Mouse (Mus musculus): ENCODE measurements at regions not wholly inside any gene's neighbourhood (a gene's known extent, or its start where the extent isn't known, plus 50 kb on each side); places are given as distances from the start of the nearest gene placed in this dataset.
"Not testable (repeated sequence)": the region's sequence is repeated elsewhere in the genome, so short reads cannot be mapped to it uniquely, and the experiment has no call there.

DNA sequence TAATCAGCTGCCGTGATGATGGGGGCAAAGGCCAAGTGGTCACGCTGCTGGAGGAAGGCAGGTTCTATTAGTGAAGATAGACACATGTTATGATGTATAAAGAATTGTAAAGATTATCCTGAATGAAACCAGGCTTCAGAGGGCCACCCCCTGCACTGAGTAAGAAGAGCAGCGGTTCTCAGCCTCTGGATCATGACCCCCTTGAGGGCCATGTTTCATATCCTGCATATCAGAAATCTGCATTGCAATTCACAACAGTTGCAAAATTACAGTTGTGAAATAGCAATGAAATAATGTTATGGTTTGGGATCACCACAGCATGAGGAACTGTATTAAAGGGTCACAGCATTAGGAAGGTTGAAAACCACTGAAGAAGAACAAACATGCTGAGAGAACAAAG, 162.5 kb upstream of the Zranb2 start:
- no peak for DNase-seq (ENCODE audit: low spot score)

DNA sequence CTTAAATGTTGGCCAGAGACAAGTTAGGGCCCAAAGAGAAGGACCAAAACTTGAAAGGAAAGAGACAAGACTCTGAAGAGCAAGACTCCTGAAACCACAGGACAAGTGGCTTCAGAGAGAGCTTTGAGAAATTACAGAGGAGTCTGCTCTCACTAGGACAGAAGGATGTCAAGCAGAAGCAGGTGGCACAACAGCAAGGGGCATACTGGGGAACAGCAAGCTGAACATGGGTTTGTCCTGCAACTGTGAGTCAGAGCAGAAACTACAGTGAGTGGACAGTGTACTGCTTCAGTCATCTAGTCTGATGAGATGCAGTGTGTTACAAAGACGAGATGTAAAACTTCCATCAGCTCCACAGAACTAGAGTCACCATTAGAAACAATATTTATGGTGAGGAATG, 160.6 kb upstream of the Zranb2 start:
- DNase-seq (ENCODE audit: low spot score) = no peak

DNA sequence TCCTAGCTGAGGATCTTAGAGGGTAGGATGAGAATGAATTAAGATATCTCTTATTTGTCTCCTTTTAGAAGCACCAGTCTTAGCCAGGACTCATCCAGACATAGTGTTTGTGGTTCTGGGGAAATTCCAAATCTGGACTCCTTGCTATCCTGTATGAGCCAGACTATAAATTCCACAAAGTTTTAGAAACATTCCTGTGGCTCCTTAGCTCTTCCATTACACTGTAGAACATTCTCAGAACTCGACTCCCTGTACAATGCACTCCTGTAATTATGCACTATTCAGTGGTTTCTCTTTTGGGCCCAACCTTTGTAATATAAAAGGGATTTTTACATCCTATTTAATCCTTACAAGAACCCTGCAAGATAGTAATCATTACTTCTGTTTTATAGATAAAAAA, 159.8 kb upstream of the Zranb2 start:
- DNase-seq (ENCODE audit: low spot score) = no peak

DNA sequence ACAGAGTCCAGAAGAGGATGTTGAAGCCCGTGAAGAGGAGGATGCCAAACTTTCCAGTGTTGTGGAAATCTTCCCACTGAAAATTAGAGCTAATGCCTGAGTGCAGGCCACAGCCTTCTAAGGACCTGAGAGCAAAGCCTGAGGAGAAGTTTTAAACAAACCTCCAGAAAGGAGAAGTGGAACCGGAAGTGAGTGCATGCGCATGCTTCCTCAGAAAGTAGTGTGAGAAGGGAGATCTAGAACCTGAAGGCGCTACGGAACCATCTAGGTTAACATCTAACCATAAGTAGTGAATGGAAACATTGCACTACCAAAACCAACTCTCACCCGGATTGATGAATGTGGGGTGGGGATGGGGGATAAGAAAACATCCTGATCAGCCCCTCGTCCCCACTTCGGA, 156.4 kb upstream of the Zranb2 start:
- no peak for DNase-seq (ENCODE audit: low spot score)

DNA sequence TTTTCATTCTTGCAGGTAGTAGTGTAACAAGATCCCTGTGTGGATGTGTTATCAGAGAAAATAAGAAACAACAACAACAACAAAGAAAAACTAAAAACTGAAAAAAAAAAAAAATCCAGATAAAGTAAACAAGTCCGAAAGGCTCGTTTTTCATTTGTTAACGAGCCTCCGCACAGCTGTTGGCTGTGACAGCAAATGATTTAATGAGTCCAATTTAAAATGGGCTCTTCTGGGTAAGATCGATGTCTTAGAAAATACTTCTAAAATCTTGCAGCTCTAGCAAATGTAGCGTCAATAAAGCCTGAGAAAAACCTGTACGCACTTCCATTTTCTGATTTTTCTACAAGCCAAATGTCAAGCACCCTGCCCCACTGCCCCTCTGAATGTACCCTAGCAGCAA, 155.8 kb upstream of the Zranb2 start:
- no peak for DNase-seq (ENCODE audit: low spot score)

DNA sequence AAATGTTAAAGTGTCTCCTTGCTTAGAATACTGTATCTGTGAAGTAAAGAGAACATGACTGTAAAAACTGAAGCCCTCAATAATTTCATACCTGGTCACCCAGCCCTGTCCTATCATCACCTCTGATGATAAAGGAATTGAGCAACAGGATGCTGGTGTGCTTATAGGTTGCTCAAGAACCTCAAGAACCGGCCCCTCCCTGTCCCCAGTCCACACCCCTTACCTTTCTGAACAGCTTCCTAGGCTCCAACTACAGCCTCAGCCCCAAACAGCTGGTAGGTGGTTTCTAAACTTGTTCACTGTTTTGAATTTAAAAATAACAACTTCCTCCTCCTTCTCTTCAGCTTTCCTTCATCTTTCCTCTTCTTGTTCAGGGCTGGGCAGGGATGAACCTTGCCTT, 142.1 kb upstream of the Zranb2 start:
- no peak for DNase-seq (ENCODE audit: low spot score)

DNA sequence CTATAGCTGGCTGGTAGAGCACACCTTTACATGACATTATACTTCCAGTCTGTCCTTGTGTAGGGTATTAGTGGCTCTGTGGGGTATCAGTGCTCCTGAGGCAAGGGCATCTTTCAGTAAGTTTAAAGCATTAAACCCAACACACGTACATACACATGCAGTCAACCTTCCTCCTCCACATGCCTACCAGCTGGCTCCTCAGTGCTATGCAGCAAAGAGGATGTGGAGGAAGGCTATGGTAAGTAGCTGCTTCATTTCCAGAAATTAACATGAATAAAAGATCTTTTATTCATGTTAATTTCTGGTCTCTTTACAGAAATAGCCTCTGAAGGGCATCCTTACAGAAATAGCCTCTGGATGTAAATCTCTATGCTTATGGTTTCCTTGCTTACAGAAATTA, 140.1 kb upstream of the Zranb2 start:
- DNase-seq (ENCODE audit: low spot score) = no peak

DNA sequence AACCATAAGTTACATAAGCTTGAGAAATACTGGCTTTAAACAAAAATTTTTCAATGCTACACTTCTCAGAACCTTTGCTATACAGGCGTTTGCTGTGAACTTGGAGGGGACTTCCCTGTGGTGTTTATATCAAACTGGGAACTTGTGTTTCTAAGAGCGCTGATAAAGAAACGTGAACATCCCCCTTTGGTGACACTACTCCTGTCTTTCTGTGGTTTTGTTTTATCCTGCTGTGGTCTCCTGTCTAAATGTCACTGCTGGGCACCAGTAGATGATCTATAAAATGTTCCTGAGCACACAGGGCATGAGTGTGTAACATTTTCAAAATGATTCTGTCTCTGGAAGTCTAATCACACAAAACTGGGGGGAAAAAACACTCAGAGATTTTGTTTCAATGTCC, 134.1 kb upstream of the Zranb2 start:
- no peak for DNase-seq (ENCODE audit: low spot score)

DNA sequence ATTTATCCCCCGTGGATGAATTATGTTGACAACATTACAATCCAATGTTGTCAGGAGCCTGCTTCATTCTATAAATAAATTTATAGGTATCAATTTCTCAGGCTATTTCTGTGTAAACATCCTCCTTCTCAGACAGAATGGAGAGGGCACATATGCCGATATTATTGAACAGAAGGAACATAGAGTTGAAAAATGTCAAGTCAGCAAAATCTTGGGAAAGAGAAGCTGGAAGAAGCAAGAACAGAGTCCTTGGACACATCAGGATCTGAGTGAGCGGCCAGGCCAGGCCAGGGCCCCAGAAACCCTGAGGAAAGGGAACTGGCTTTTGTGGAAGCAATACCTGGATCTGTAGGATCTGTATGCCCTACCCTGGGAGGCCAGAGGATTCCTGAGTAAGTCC, 129.9 kb upstream of the Zranb2 start:
- no peak for DNase-seq (ENCODE audit: low spot score)

DNA sequence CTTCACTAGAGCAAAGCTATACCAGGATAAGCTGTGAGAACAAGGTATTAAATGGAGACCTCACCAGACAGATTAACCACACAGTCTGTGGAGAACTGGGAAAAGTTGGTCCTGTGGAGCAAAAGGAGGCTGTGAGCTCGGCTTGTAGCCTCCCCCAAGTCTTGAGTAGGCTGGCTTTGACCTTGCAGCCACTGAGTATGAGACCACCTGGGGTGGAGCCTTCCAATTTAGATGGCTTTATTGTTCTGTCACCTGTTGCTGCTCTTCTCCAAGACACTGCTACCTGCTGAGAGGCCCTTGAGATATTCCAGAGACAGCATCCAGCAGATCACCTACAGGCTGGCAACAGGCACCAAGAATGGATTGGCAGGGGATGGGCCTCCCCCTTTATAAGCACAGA, 110.5 kb upstream of the Zranb2 start:
- not testable (repeated sequence) for DNase-seq (ENCODE audit: low spot score)

DNA sequence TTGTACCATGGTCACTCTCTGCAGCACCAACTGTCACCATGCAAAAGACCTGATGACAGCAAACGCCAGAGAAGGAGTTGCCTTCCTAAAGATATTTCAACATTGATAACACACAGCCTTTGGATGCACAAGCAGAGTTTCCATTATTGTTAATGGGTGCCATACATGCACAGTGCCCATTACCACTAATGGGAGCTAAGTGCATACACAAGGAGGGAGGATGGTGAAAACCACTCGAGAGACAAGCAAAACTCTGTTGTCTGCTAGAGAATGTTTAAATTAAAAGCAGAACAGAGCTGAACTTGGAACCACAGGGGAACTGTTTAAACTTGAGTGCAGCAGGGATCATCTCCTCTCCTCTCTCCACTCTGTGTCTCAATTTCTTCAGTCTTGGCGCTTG, 107.2 kb upstream of the Zranb2 start:
- no peak for DNase-seq (ENCODE audit: low spot score)

DNA sequence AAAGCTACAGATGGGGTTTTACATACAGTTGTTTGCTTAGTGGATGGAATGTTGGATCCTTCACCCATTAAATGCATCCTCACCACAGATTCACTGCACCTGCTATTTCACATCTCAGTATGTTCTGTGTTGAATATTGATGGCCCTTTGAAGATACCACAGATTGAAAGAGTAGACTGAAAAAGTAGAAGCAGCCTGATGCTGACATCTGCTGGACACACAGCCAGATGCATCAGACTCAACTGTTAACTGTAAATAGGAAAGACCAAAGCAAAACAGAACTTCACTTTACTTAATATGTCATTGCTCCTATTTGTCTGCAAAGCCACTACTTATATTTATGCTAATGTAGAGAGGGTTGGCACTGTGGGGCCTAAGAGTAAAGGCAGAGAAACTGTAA, 84.2 kb upstream of the Zranb2 start:
- peak; percentile 59 for DNase-seq (ENCODE audit: low spot score)

DNA sequence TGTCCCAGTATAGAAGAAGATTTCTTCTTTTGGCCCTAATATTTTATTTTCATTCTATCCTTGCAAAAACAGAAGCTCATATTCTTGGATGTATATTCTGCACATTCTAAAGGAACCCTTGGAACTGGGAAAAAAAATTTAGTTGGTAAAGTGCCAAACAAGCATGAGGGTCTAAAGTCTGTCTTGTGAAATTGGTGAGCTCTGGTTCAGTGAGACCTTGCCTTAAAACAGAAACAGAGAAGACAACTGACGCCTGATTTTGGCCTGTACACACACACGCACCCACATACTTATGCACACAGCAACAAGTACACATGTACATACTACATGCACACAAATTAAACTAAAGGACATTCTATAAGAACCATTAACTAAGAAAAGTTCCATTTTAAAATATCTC, 62.4 kb upstream of the Zranb2 start:
- DNase-seq (ENCODE audit: low spot score) = no peak

DNA sequence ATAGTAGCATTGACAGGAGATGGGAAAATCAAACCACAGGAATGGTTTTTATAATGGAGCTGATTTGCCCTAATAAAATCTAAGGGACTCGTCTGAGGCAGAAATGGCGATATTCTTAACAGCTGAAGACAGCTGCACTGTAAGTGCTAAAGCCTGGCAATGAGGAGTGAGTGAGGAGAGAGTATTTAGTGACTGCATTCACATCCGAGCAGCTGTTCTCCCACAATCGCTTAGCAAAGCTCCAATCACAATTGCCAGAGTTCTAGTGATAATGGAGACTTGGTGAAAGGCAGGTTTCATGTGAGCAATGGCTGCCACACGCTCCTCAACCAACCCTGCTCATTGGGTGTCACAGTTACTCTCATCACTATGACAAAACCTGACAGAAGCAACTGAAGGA, 61.3 kb upstream of the Zranb2 start:
- DNase-seq (ENCODE audit: low spot score) = no peak

DNA sequence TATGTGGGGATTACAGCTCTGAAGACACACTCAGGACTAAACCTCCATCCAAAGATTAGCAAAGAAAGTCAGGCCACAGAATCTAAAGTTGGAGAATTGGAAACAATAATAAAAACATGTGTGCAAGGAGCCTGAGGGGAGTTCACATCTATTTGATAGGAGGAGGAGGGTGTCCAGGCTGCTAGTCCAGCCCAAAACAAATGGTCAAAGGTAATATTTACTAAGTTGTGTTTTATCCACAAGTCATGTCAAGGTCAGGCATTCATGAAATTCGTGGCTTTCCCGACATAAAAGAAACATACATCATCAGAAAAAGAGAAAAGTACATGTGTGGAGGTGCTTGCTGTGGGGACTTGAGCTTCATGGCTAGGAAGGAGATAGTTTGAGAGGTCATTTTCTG, 56.2 kb upstream of the Zranb2 start:
- no peak for DNase-seq (ENCODE audit: low spot score)

Data from layer of hippocampus, adult 11-12 months (tissue).